Mouse (Mus musculus): ENCODE results near the gene Gjc2.

DNA sequence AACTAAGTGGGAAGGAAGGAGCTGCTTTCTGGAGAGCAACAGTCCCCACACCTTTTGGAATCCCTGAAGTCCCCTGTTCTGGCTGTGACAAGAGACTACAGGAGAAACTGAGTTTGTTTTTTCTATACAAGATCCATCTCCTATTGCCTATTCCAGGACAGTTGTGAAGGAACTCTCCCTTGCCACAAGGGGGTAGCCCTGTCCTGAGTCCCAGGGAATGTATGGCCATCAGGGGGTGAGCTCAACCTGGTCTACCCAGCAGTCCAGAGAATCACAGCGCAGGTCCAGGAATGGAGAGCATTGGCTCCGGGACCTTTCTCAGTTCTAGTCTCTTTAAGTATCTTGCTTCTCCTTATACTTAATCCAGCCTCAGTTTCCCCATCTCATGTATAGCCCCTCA lies 49.8 kb upstream of the Gjc2 start:
- TF ChIP-seq CTCF (IDR thresholded peaks at IDR 0.05; ENCODE audit: low read depth) = peak; percentile 49
- TF ChIP-seq EP300 (IDR thresholded peaks at IDR 0.05; ENCODE audit: low read depth) = no peak

Measured in liver, postnatal 0 days (tissue).